Mouse (Mus musculus) hindbrain, embryonic 15.5 days (tissue): ENCODE measurements around the gene Wdtc1. TPM values are rescaled to one million over a fixed set of nuclear protein-coding genes. Genes with fewer than 3 reads are reported as not detected.

Experiments used
- ATAC-seq: fragments of 200-750 bp; cut with Nextera tagmentation; 2 replicates; pipeline ENCODE4 v1.8.0; 2017; ENCODE audit warnings: low read depth, moderate number of reproducible peaks, moderate TSS enrichment; ENCODE audit not compliant: low FRiP score
- H3K27ac ChIP-seq: fragments of 300-500 bp; sonication (generic); replicated peaks from 2 replicates; pipeline ENCODE4 v1.5.1; 2015; ENCODE audit warnings: mild to moderate bottlenecking, inconsistent platforms
- H3K27me3 ChIP-seq: fragments of 300-500 bp; sonication (generic); 2 replicates; pipeline ENCODE4 v1.6.1; 2015; ENCODE audit warnings: control low read depth, inconsistent platforms
- H3K36me3 ChIP-seq: fragments of 300-500 bp; sonication (generic); 2 replicates; pipeline ENCODE4 v1.6.1; 2015; ENCODE audit warnings: control low read depth, inconsistent platforms
- H3K4me1 ChIP-seq: fragments of 300-500 bp; sonication (generic); replicated peaks from 2 replicates; pipeline ENCODE4 v1.6.1; 2015; ENCODE audit warnings: control low read depth, inconsistent platforms
- H3K4me2 ChIP-seq: fragments of 300-500 bp; sonication (generic); 2 replicates; pipeline ENCODE4 v1.6.1; 2015; ENCODE audit warnings: moderate library complexity, mild to moderate bottlenecking, inconsistent platforms
- H3K4me3 ChIP-seq: fragments of 300-500 bp; sonication (generic); 2 replicates; pipeline ENCODE4 v1.5.1; 2015; ENCODE audit warnings: mild to moderate bottlenecking, inconsistent platforms
- H3K9ac ChIP-seq: fragments of 300-500 bp; sonication (generic); 2 replicates; pipeline ENCODE4 v1.6.1; 2015; ENCODE audit warnings: inconsistent platforms
- H3K9me3 ChIP-seq: fragments of 300-500 bp; sonication (generic); 2 replicates; pipeline ENCODE4 v1.6.1; 2016; ENCODE audit warnings: control low read depth, inconsistent platforms
- WGBS: fragments of 180-500 bp; shearing (Covaris S2); methylation state at CpG from one replicate; pipeline ENCODE4 v1.1.7; 2015; 5-methylcytosine and 5-hydroxymethylcytosine counted together
- polyA plus RNA-seq: library from polyadenylated mRNA; unstranded; fragments of >200 nt; fragmentation: Nextera tagmentation; extraction: Ambion mirVana; gene quantifications from 2 replicates; pipeline ENCODE4 v1.2.1, GENCODE M21; 2015

Wdtc1 gene
- polyA plus RNA-seq, 1 experiment from 2014 or later = 24.0 TPM

DNA sequence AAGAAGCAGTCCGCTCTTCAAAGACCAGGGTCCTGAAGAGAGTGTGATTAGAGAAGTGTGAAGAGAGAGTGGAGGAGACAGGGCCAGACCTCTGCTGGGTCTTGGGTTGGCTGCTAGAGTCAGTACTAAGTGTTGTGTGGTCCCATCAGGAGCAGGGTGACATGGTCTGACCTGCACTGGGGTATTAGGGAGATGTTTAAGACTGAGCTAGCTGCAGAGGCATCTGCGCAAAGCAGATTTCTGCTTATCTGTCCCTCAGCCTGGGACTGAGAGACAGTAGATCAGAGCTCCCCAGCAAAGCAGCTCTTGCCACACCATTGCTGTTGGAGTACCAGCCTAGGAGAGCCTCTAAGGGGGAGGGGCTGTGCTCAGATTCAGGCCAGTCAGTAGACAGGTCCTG lies 36.8 kb upstream of the Wdtc1 start:
- WGBS = 82% methylated on average over 2 of the region's 2 CpGs
- Histone ChIP-seq H3K4me3 (no peak overlapping the region), H3K9me3 (no peaks in the 10 kb centered on the region), H3K9ac (no peak overlapping the region), H3K27ac (no peak overlapping the region), H3K4me2 (no peak overlapping the region), H3K27me3 (no peaks in the 10 kb centered on the region), H3K36me3 (no peaks in the 10 kb centered on the region), H3K4me1 (peaks cover 19% of the 10 kb centered on the region)
- no peak for ATAC-seq

DNA sequence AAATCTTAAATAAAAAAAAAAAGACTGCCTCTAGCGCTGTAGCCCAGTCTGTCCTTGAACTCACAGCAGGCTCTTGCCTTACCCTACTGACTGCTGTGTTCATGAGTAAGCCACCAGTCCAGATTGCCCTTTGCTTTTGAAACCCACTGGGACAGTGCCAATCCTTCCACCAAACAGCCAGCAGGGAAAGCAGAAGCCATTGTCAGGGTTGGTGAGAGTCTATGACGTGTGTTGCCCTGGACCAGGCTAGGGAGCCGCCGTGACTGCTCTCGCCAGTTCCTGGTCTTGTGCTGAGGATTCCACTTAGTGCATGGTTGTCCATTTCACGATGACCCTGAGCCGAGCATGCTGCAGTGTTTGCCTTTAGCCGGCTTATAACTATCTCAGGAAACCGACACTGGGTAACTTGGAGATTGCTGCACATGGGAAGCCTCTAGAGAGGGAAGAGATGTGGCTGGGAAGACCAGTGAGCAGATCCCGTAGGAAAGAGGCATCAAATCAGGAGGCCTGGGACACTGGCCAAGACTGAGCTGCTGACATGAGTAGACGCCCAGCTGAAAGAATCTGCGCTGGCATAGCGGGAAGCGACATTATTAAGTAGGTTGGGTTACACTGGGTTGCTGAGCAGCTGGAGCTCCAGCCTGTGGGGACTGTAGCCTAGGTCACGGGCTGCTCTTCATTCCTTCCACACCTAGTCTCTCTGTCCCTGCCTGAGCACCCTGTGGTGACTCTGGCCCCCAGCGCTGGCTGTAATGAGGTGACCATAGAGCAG lies 35.7 kb upstream of the Wdtc1 start:
- peaks cover 16% of the 10 kb centered on the region for H3K4me1 ChIP-seq
- H3K36me3 ChIP-seq = no peaks in the 10 kb centered on the region
- no peaks in the 10 kb centered on the region for H3K9me3 ChIP-seq
- H3K27ac ChIP-seq = no peak overlapping the region
- WGBS = 78% methylated on average over 16 of the region's 16 CpGs
- no peak for ATAC-seq
- no peak overlapping the region for H3K9ac ChIP-seq
- H3K27me3 ChIP-seq = no peaks in the 10 kb centered on the region
- H3K4me3 ChIP-seq = no peak overlapping the region
- no peak overlapping the region for H3K4me2 ChIP-seq

DNA sequence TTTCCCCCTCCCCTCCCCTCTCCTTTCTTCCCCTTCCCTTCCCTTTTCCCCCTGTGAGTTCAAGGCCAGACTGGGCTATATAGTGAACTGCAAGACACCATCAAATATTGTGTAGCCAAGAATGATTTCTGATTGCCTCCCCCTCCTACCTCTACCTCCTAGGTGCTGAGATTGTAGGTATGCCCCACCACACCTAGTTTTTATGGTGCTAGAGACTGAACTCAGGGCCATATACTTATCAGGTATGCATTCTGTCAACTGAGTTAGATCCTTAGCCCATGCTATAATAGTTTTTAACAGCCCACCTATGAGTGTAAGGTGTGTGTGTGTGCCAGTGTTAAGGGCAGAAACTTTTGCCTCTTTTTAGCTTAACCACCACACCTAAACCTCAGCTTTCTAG lies 33.8 kb upstream of the Wdtc1 start:
- H3K9me3 ChIP-seq = no peaks in the 10 kb centered on the region
- no peak overlapping the region for H3K4me3 ChIP-seq
- no peak overlapping the region for H3K9ac ChIP-seq
- H3K36me3 ChIP-seq = no peaks in the 10 kb centered on the region
- H3K27me3 ChIP-seq = no peaks in the 10 kb centered on the region
- peaks cover 16% of the 10 kb centered on the region for H3K4me1 ChIP-seq
- H3K4me2 ChIP-seq = no peak overlapping the region
- no peak for ATAC-seq
- no peak overlapping the region for H3K27ac ChIP-seq

DNA sequence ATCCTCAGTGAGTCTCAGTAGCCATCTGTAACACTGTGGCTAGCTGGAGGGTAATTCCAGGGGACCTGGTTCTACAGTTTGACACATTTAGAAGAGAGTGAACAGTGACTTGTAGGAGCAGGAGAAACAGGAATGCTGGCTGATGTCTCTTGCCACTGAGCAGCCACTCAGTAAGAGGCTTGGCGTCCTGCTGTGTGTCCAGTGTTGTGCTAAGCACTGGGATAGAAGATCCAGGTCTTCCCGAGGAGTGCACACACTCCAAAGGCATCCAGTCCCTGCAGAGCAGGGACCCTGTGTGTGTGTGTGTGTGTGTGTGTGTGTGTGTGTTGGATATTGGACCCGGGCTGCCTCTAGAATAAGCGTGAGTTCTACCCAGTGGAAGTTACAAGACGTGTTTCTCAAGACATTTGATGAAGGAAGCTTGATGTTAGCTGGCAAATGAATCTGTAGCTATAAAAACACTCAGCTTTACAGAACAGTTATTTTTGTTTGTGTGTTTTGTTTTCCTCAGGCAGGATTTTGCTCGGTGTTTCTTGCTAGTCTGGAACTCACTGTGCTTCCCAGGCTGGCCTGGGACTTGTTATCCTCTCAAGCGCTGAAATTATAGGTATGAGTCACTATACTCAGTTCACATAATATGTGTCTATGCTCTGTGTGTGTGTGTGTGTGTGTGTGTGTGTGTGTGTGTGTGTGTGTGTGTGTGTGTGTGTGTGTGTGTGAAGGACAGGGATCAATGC lies 32.9 kb upstream of the Wdtc1 start:
- H3K9me3 ChIP-seq = no peaks in the 10 kb centered on the region
- H3K27me3 ChIP-seq = no peaks in the 10 kb centered on the region
- H3K4me1 ChIP-seq = peaks cover 10% of the 10 kb centered on the region
- H3K4me2 ChIP-seq = no peak overlapping the region
- no peak for ATAC-seq
- H3K4me3 ChIP-seq = no peak overlapping the region
- WGBS = 74% methylated on average over 7 of the region's 7 CpGs
- H3K27ac ChIP-seq = no peak overlapping the region
- no peaks in the 10 kb centered on the region for H3K36me3 ChIP-seq
- no peak overlapping the region for H3K9ac ChIP-seq

DNA sequence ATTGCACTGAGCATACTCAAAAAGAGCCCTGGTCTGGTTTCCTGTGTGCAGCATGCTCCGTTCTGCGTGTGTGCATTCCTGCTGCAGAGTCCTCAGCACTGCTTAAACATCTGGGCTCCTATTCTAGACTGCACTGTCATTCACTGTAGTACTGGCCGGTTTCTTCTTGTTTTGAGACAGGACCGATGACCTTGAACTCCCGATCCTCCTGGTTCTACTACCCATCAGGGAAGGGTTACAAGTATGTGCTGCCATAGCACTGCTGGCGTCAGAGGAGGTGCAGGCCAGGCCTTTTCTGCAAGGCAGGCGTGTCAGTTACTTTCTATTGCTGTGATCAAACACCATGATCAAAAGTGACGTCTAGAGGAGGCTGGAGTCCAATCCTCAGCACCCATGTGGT lies 27.9 kb upstream of the Wdtc1 start:
- no peak for ATAC-seq

DNA sequence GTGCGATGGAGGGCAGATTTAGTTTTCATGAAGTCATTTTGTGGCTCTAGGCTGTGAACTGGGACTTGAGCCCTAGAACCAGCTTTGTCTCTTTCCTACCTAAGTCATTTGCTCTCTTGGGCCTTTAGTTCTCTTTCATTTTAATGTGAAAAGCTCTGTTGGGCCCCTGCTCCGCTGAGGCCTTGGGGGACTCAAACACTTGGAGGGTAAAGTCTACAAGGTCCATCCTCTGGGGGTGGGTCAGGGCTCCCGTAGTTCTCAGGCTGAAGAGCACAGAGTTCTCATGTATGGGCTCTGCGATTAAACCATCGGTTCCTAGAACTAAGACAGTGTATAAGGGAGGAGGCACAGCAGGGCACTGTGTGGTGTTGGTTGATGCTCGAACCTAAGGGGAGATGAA lies 27.3 kb upstream of the Wdtc1 start:
- Histone ChIP-seq H3K27ac (no peak overlapping the region), H3K36me3 (no peaks in the 10 kb centered on the region), H3K4me1 (peaks cover 28% of the 10 kb centered on the region), H3K4me3 (no peak overlapping the region), H3K27me3 (no peaks in the 10 kb centered on the region), H3K4me2 (no peak overlapping the region), H3K9ac (no peak overlapping the region), H3K9me3 (no peaks in the 10 kb centered on the region)
- ATAC-seq = no peak
- 54% methylated on average over 6 of the region's 6 CpGs for WGBS

More for the DNA sequence above, 27.9 kb upstream of the Wdtc1 start:
- H3K4me2 ChIP-seq = no peak overlapping the region
- H3K4me3 ChIP-seq = no peak overlapping the region
- no peaks in the 10 kb centered on the region for H3K27me3 ChIP-seq
- no peaks in the 10 kb centered on the region for H3K36me3 ChIP-seq
- peaks cover 21% of the 10 kb centered on the region for H3K4me1 ChIP-seq
- WGBS = 77% methylated on average over 8 of the region's 8 CpGs
- H3K9me3 ChIP-seq = no peaks in the 10 kb centered on the region
- no peak overlapping the region for H3K27ac ChIP-seq
- no peak overlapping the region for H3K9ac ChIP-seq

DNA sequence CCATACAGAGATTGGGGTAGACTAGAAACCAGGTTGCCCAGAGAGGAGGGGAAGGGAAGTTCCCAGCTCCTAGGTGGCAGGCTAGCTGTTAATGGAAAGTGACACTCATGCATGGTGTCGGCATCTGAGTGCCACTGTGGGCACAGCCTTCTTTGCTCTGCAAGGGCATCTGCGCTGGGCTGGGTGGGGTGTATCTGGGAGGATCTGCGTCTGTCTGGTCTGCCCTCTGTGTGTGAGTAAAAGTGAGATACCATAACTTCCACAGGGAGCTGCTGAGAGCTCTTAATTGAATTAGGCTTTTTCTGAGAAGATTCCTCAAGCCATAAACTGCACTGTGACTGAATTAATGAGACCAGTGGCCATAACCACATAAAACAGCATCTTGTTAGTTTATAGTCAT lies 26.6 kb upstream of the Wdtc1 start:
- no peak for ATAC-seq
- no peaks in the 10 kb centered on the region for H3K9me3 ChIP-seq
- H3K4me2 ChIP-seq = no peak overlapping the region
- H3K9ac ChIP-seq = no peak overlapping the region
- no peak overlapping the region for H3K4me3 ChIP-seq
- H3K27me3 ChIP-seq = no peaks in the 10 kb centered on the region
- 65% methylated on average over 3 of the region's 3 CpGs for WGBS
- no peak overlapping the region for H3K27ac ChIP-seq
- peaks cover 32% of the 10 kb centered on the region for H3K4me1 ChIP-seq
- no peaks in the 10 kb centered on the region for H3K36me3 ChIP-seq

DNA sequence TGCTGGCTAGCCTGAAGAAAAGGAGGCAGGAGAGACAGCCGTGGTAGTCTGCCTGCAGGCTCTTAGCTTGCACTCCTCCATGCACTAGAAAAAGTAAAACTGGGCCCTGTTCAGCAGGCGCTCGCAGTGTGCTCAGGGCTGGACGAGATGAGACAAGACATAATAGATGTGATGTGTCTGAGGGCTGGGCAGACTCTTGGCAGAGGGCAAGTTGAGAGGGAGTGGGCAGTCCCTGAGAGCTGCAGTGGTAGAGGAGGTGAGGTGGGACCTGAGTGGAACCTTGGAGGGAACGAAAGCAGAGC lies 25.7 kb upstream of the Wdtc1 start:
- Histone ChIP-seq H3K4me1 (peaks cover 38% of the 10 kb centered on the region), H3K27ac (0 out of 2 replicates have a peak overlapping the region, but pooled peaks have one; percentile 12), H3K9ac (no peak overlapping the region), H3K4me2 (no peak overlapping the region), H3K9me3 (no peaks in the 10 kb centered on the region), H3K36me3 (no peaks in the 10 kb centered on the region), H3K27me3 (no peaks in the 10 kb centered on the region), H3K4me3 (no peak overlapping the region)
- no peak for ATAC-seq
- WGBS = 24% methylated on average over 5 of the region's 5 CpGs

DNA sequence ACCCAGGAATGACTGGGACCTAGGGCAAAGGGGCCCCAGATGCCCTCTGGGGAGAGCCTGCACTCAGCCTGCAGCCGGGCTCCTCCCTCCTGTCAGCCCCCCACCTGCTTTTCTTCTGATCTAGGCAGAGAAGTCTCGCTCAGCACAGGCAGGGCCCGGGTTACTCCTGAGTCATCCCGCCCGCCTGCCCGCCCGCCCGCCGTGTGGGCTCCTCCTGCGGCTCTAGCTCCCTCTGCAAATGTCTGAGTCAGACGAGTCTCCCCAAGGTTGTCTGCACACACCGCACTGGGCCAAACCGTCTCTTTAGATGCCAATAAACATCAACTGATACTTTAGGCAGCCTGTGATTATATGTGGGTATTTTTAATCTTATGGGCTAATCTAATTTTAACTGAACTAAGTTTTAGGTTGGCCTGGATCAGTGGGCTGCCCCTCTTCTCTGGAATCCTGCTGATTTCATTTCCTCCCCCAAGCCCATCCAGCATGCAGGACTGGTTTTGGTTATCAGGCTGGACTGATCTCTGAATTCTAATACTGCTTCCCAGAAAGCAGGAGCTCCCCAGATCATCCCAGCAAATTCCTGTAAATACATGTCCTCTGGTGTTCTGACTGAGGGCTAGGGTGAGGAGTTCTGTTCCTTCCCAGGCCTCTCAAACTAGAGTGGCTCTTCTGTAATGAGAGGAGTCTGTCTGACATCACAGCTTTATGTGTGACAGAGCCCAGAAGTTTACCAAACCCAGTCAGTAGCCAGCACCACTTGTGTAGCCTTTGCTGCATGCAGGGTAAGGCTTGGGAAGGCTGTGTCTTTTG lies 25.2 kb upstream of the Wdtc1 start:
- Histone ChIP-seq H3K4me1 (peaks cover 43% of the 10 kb centered on the region), H3K27ac (0 out of 2 replicates have a peak overlapping the region, but pooled peaks have one; percentile 12), H3K9ac (no peak overlapping the region), H3K4me2 (no peak overlapping the region), H3K36me3 (no peaks in the 10 kb centered on the region), H3K9me3 (no peaks in the 10 kb centered on the region), H3K27me3 (no peaks in the 10 kb centered on the region), H3K4me3 (no peak overlapping the region)
- WGBS = 10% methylated on average over 13 of the region's 13 CpGs
- ATAC-seq = no peak

DNA sequence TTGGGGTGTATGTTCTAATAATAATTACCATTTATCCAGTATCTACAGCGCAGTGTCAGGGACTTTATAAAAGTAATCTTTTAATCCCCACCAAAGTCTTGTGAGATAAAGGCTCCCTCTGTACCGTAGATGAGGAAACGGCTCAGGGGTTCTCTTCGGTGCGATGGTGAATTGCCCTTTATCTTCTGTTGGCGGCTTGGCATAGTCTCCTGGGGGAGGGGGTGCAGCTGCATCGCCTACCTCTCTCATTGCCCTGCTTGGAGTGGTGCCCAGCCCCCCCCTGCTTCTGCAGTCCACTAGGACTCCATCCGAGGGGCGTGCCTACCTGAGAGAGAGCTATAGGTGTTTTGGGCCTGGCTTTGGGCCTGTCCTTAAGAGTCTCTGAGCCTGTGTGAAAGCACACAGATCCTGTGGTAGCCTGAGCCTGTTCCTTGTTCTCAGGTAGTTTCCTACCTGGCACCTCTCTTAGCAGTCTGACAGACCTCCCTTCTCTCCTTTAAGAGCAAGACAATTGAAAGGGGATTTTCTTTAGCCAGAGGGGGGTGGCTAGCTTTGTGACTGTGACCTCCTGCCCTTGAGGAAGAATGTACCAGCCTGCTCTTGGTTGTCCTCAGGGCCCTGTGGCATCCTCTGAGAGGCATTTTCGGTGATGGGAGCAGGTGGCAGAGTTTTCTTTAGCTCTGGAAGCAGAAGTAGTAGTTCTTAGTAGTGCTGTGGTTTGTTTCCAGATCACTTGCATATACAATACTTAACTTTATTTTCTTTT lies 22.7 kb upstream of the Wdtc1 start:
- no peak for ATAC-seq
- H3K4me2 ChIP-seq = no peak overlapping the region
- peaks cover 68% of the 10 kb centered on the region for H3K4me1 ChIP-seq
- no peak overlapping the region for H3K9ac ChIP-seq
- H3K4me3 ChIP-seq = no peak overlapping the region
- H3K27me3 ChIP-seq = no peaks in the 10 kb centered on the region
- WGBS = 43% methylated on average over 10 of the region's 10 CpGs
- no peaks in the 10 kb centered on the region for H3K9me3 ChIP-seq
- H3K36me3 ChIP-seq = no peaks in the 10 kb centered on the region
- no peak overlapping the region for H3K27ac ChIP-seq

DNA sequence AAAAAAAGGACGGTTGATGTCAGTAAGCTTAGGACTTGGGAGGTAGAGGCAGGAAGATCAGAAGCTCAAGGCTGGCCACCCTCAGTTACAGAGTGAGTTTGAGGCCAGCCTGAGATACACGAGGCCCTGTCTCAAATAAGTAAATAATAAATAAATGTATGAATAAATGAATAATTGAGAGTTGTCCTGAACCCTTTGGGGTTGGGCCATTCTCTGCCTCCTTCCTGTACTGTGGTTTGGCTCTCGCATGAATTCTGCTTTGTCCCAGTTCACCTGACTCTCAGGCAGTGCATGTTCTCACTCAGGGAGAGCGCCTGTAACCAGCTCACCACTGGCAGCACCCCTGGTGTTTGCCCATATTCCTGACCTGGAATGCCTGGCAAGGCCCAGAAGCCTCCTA lies 20.7 kb upstream of the Wdtc1 start:
- H3K9ac ChIP-seq = no peak overlapping the region
- no peaks in the 10 kb centered on the region for H3K9me3 ChIP-seq
- ATAC-seq = no peak
- WGBS = 73% methylated on average over 4 of the region's 4 CpGs
- H3K36me3 ChIP-seq = no peaks in the 10 kb centered on the region
- H3K4me3 ChIP-seq = no peak overlapping the region
- H3K27me3 ChIP-seq = no peaks in the 10 kb centered on the region
- H3K4me1 ChIP-seq = peaks cover 70% of the 10 kb centered on the region
- no peak overlapping the region for H3K27ac ChIP-seq
- no peak overlapping the region; the same call in 1 of the 2 replicates for H3K4me2 ChIP-seq
